Mouse (Mus musculus): ENCODE results near the gene Nln. TPM values are rescaled to one million over a fixed set of nuclear protein-coding genes. Genes with fewer than 3 reads are reported as not detected.

The Nln gene
- total RNA-seq (2014; rRNA removed), result 33.9 and 39.0 TPM in 2 replicates
- polyA plus RNA-seq (2012; rRNA removed), result 9.1 and 9.8 TPM in 2 replicates

DNA sequence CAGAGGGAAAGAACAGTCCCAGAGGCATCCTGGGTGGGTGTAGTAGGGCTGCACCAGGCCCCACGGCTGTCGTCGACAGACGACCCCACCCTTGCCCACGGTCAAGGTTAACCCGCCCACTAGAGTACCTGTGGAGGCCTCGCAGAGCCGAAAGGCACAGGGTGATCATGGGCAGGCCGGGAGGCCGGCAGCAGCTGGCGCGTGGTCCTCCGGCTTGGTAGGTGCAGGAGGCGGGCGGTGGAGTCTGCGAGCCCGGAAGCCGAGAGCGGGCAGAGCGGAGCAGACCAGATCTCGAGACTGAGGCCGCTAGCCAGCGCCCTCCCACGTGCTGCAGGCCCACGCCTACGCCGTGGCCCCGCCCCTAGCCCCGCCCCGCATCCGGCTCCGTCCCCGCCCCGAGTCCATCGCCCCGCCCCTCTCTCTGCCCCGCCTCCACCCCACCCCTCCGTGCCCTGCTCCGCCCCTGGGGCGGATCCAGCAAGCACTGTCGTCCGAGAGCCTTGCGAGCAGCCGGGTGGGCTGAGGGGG lies at the start of gene Nln, which contains the start of gene Sgtb:
Gene Nln, minus strand, starts transcription at position 327 of the 528 bp plus-strand sequence.
Gene Sgtb, plus strand, starts transcription at position 454 of the 528 bp plus-strand sequence.
- WGBS, result 1% methylated on average over 37 of the region's 44 CpGs
- peak within 1 kb of the TSS; percentile 74 for H3K9ac ChIP-seq (ENCODE audit: low read depth, low read length)
- peak within 1 kb of the TSS; percentile 40 for H3K27ac ChIP-seq (replicated peaks; ENCODE audit: insufficient read depth, low read depth, low read length)
- H3K36me3 ChIP-seq (ENCODE audit: control insufficient read depth, insufficient read depth, low read length), result no peaks in the 10 kb centered on the region
- peak; percentile 80 for DNase-seq (ENCODE audit: extremely low read depth, low read depth, low spot score)
- H3K27me3 ChIP-seq (ENCODE audit: control insufficient read depth, insufficient read depth, low read length), result no peaks in the 10 kb centered on the region
- H3K4me3 ChIP-seq (ENCODE audit: insufficient read depth, low read depth, low read length), result peak within 1 kb of the TSS; percentile 75
- H3K4me1 ChIP-seq (ENCODE audit: control insufficient read depth, insufficient read depth, low read length), result peaks cover 4% of the 10 kb centered on the region
- no peaks in the 10 kb centered on the region; the same call in 1 of the 2 replicates for H3K79me2 ChIP-seq (ENCODE audit: control insufficient read depth, insufficient read depth, low read length)
- TF ChIP-seq CTCF (IDR thresholded peaks at IDR 0.05; ENCODE audit: low read depth, low read length) (no peak), POLR2A (IDR thresholded peaks at IDR 0.05; ENCODE audit: extremely low read depth, insufficient read depth, low read length) (peak; percentile 50)

DNA sequence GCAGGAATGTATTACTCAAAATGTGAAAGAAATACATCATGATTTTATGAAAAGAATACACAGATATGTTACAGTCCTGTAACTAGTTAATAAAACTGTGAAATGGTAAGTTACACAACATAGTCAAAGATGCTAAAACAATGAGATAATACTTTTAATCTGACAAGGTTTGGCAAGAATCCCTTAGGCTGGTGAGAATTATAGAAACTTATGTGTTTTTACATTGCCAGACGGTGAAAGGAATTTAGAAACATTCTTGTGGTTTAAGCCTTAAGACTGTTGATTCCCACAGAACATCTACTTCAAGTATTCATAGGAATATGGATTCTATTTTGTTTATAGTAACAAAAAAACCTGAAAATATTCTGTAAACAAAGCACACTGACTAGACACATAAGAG lies 46.3 kb upstream of the Nln start:
- WGBS, result 92% methylated on average over 1 of the region's 1 CpGs

GRCm38 (mm10) chr13:104155106-104155505 lies 45.7 kb upstream of the Nln start:
- no peak for TF ChIP-seq POLR2A (IDR thresholded peaks at IDR 0.05; ENCODE audit: extremely low read depth, insufficient read depth, low read length)
- no peak for TF ChIP-seq CTCF (IDR thresholded peaks at IDR 0.05; ENCODE audit: low read depth, low read length)
- 93% methylated on average over 7 of the region's 7 CpGs for WGBS
- no peaks in the 10 kb centered on the region for H3K79me2 ChIP-seq (ENCODE audit: control insufficient read depth, insufficient read depth, low read length)
- no peak overlapping the region for H3K27ac ChIP-seq (replicated peaks; ENCODE audit: insufficient read depth, low read depth, low read length)
- no peaks in the 10 kb centered on the region for H3K4me1 ChIP-seq (ENCODE audit: control insufficient read depth, insufficient read depth, low read length)
- no peak overlapping the region for H3K4me3 ChIP-seq (ENCODE audit: insufficient read depth, low read depth, low read length)
- no peaks in the 10 kb centered on the region for H3K27me3 ChIP-seq (ENCODE audit: control insufficient read depth, insufficient read depth, low read length)
- no peak overlapping the region for H3K9ac ChIP-seq (ENCODE audit: low read depth, low read length)
- no peak for DNase-seq (ENCODE audit: extremely low read depth, low read depth, low spot score)
- peaks cover 37% of the 10 kb centered on the region for H3K36me3 ChIP-seq (ENCODE audit: control insufficient read depth, insufficient read depth, low read length)

More for the DNA sequence above, 46.3 kb upstream of the Nln start:
- DNase-seq (ENCODE audit: extremely low read depth, low read depth, low spot score), result no peak
- TF ChIP-seq POLR2A (IDR thresholded peaks at IDR 0.05; ENCODE audit: extremely low read depth, insufficient read depth, low read length) (no peak), CTCF (IDR thresholded peaks at IDR 0.05; ENCODE audit: low read depth, low read length) (no peak)
- peaks cover 37% of the 10 kb centered on the region for H3K36me3 ChIP-seq (ENCODE audit: control insufficient read depth, insufficient read depth, low read length)
- H3K4me3 ChIP-seq (ENCODE audit: insufficient read depth, low read depth, low read length), result no peak overlapping the region
- H3K27ac ChIP-seq (replicated peaks; ENCODE audit: insufficient read depth, low read depth, low read length), result no peak overlapping the region
- H3K9ac ChIP-seq (ENCODE audit: low read depth, low read length), result no peak overlapping the region
- no peaks in the 10 kb centered on the region for H3K27me3 ChIP-seq (ENCODE audit: control insufficient read depth, insufficient read depth, low read length)
- no peaks in the 10 kb centered on the region for H3K79me2 ChIP-seq (ENCODE audit: control insufficient read depth, insufficient read depth, low read length)
- no peaks in the 10 kb centered on the region for H3K4me1 ChIP-seq (ENCODE audit: control insufficient read depth, insufficient read depth, low read length)

DNA sequence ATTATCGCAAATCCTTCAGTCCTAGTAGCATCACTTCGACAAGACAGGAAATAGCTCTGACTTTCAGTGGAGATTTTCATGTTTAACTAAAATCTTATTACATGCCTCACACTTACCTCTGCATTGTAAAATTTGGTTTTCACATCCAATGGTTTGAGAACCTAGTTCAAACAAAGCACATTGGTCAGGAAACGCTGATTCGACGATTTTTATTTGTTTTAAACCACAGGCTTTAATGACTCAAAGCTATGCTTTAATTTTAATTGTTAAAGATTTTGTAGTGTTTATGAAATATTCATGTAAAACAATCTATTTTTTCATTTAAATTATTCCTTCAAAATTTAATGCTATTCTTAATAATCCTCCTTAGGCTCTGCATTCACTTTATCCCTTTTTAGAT lies 44.8 kb upstream of the Nln start:
- DNase-seq (ENCODE audit: extremely low read depth, low read depth, low spot score), result no peak
- Histone ChIP-seq H3K4me1 (ENCODE audit: control insufficient read depth, insufficient read depth, low read length) (no peaks in the 10 kb centered on the region), H3K27ac (replicated peaks; ENCODE audit: insufficient read depth, low read depth, low read length) (no peak overlapping the region), H3K4me3 (ENCODE audit: insufficient read depth, low read depth, low read length) (no peak overlapping the region), H3K36me3 (ENCODE audit: control insufficient read depth, insufficient read depth, low read length) (peaks cover 37% of the 10 kb centered on the region), H3K9ac (ENCODE audit: low read depth, low read length) (no peak overlapping the region), H3K27me3 (ENCODE audit: control insufficient read depth, insufficient read depth, low read length) (no peaks in the 10 kb centered on the region), H3K79me2 (ENCODE audit: control insufficient read depth, insufficient read depth, low read length) (no peaks in the 10 kb centered on the region)
- WGBS, result 91% methylated on average over 5 of the region's 5 CpGs
- TF ChIP-seq POLR2A (IDR thresholded peaks at IDR 0.05; ENCODE audit: extremely low read depth, insufficient read depth, low read length) (no peak), CTCF (IDR thresholded peaks at IDR 0.05; ENCODE audit: low read depth, low read length) (no peak)

- Histone ChIP-seq H3K27ac (replicated peaks; ENCODE audit: insufficient read depth, low read depth, low read length) (no peak overlapping the region), H3K4me3 (ENCODE audit: insufficient read depth, low read depth, low read length) (no peak overlapping the region), H3K9ac (ENCODE audit: low read depth, low read length) (no peak overlapping the region), H3K27me3 (ENCODE audit: control insufficient read depth, insufficient read depth, low read length) (no peaks in the 10 kb centered on the region), H3K4me1 (ENCODE audit: control insufficient read depth, insufficient read depth, low read length) (0 out of 2 replicates have a peak, but pooled peaks cover 2% of the 10 kb centered on the region), H3K79me2 (ENCODE audit: control insufficient read depth, insufficient read depth, low read length) (no peaks in the 10 kb centered on the region), H3K36me3 (ENCODE audit: control insufficient read depth, insufficient read depth, low read length) (peaks cover 50% of the 10 kb centered on the region)
- TF ChIP-seq CTCF (IDR thresholded peaks at IDR 0.05; ENCODE audit: low read depth, low read length) (no peak), POLR2A (IDR thresholded peaks at IDR 0.05; ENCODE audit: extremely low read depth, insufficient read depth, low read length) (no peak)
- peak; percentile 81 for DNase-seq (ENCODE audit: extremely low read depth, low read depth, low spot score)
- WGBS, result 55% methylated on average over 3 of the region's 3 CpGs
Observed at GRCm38 (mm10) chr13:104145646-104146045, 36.2 kb upstream of the Nln start.

DNA sequence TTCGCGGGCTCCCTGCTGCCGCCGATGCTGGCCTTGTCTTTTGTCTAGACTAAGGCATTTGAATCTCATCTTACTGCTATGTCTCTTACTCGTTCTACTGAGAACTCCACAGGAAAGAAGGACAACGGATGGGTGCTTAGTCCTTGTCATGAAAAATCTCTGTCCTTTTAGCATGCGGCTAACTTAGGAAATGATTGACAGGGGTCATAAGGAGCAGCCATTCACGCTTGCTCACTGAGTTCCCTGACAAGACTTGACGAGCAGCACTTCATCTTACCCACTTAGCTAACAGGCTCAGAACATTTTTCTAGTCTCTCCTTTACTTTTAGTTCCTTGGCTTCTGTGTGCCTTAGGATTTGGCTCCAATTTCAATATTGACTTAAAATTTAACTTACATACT lies 35.5 kb upstream of the Nln start:
- no peak for TF ChIP-seq POLR2A (IDR thresholded peaks at IDR 0.05; ENCODE audit: extremely low read depth, insufficient read depth, low read length)
- TF ChIP-seq CTCF (IDR thresholded peaks at IDR 0.05; ENCODE audit: low read depth, low read length), result no peak
- H3K79me2 ChIP-seq (ENCODE audit: control insufficient read depth, insufficient read depth, low read length), result no peaks in the 10 kb centered on the region
- WGBS, result 80% methylated on average over 9 of the region's 9 CpGs
- no peak overlapping the region for H3K27ac ChIP-seq (replicated peaks; ENCODE audit: insufficient read depth, low read depth, low read length)
- H3K27me3 ChIP-seq (ENCODE audit: control insufficient read depth, insufficient read depth, low read length), result no peaks in the 10 kb centered on the region
- H3K4me3 ChIP-seq (ENCODE audit: insufficient read depth, low read depth, low read length), result no peak overlapping the region
- no peak overlapping the region for H3K9ac ChIP-seq (ENCODE audit: low read depth, low read length)
- H3K36me3 ChIP-seq (ENCODE audit: control insufficient read depth, insufficient read depth, low read length), result peaks cover 50% of the 10 kb centered on the region
- 0 out of 2 replicates have a peak, but pooled peaks cover 2% of the 10 kb centered on the region for H3K4me1 ChIP-seq (ENCODE audit: control insufficient read depth, insufficient read depth, low read length)
- DNase-seq (ENCODE audit: extremely low read depth, low read depth, low spot score), result peak; percentile 46

All from liver, adult 2 months (tissue).